Mouse (Mus musculus) cerebellum, adult (tissue): ENCODE measurements around the gene Chd2.
"Not testable (repeated sequence)": the region's sequence is repeated elsewhere in the genome, so short reads cannot be mapped to it uniquely, and the experiment has no call there.

Experiments used
- ATAC-seq: cut with Nextera tagmentation; 2 replicates; pipeline ENCODE4 v1.9.2; 2017; ENCODE audit warnings: mild to moderate bottlenecking, moderate library complexity, mixed read lengths; ENCODE audit not compliant: insufficient number of reproducible peaks, low FRiP score, low TSS enrichment

The Chd2 gene

GRCm38 (mm10) chr7:73540202-73541078, 1.2 kb downstream of the Chd2 start:
- no peak for ATAC-seq

GRCm38 (mm10) chr7:73539116-73539682, 2.4 kb downstream of the Chd2 start:
- ATAC-seq: no peak

DNA sequence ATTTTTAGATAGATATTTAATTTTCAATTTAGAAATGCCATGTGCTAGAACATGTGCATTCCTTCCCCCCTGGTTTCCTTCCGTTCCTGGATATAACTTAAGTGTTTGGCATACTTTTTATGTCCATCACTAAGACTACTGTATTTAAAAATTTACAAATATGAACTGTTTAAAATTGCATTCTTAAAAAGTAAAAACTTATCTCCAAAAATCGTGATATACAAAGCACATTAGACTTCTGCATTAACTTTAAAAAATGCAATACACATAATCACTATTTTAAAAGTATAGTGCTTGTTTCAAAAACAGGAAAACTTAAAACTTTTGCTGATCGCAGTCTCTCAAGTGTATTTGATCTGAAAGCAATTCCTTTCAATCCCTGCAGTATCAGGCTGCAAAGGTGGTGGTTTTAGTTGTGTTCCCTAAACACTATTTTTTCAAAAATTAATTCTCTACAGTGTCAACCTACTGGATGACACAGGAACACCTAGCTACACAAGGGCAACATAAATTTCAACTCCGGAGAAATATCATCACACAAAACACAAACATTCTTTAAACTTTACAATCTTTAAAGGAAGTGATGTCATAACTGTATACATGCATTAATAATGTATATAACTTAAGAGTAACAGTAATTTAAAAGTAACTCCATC, 3.1 kb downstream of the Chd2 start:
- ATAC-seq: no peak

DNA sequence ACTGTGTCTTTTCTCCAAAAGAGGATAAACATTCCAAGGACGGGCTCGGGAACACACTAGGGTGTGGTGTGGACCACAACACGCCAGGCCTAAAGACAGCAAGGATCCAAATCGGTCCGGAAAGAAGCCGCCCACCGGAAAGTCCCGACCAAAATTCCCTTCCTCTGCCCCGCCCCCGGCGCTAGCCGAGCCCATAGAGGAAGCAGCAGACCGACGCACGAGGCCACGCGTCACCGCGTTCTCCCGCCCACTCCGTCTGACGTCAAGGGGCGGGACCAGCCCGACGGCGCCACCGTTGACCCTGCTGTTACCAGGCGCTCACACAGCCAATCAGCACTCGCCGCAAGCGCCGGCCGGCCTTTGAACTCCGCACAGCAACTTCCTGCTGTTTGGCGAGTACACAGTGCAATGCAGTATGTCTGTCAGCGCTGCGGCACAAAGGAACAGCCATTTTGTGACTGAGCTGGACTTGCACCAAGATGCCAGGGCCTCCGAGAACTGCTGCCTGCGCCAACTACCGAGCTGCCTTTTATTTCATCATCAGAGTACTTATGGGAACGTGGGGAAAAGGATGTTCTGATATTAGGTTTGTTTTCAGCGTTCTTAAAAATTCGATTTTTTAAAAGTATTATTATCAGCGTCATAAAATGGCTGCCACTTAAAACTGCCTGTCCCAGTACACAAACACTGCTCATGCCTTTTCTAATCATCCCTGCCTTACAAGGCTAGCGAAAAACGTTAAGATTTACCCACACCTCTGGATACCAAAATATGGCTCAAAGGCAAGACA, 3.8 kb downstream of the Chd2 start:
- peak; percentile 97 for ATAC-seq

- 0 out of 2 replicates have a peak, but pooled peaks have one; percentile 4 for ATAC-seq
Measured at GRCm38 (mm10) chr7:73537228-73537627, 4.4 kb downstream of the Chd2 start.

DNA sequence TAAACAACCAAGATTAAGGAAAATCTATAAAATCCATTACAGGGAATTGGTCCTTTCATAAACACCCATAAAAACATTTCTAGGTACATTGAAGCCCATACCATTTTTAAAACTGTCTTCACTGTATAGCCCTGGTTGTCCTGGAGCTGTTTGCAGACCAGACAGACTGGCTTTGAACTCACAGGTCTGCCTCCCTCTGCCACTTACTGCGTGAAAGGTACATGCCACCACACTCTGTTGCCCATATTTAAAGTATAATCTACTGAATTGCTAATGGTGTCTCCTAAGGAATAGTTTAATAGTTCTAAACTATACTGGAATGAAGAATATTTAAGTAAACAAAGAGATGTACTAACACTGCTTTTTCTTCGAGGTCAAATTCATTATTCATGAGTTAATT, 5.1 kb downstream of the Chd2 start:
- no peak for ATAC-seq

- no peak for ATAC-seq
Measured at GRCm38 (mm10) chr7:73535861-73536200, 5.8 kb downstream of the Chd2 start.

- ATAC-seq: no peak
Measured at GRCm38 (mm10) chr7:73534937-73535860, 6.4 kb downstream of the Chd2 start.

GRCm38 (mm10) chr7:73533457-73533856, 8.2 kb downstream of the Chd2 start:
- no peak for ATAC-seq

- ATAC-seq: no peak
Measured at GRCm38 (mm10) chr7:73532916-73533315, 8.7 kb downstream of the Chd2 start.

DNA sequence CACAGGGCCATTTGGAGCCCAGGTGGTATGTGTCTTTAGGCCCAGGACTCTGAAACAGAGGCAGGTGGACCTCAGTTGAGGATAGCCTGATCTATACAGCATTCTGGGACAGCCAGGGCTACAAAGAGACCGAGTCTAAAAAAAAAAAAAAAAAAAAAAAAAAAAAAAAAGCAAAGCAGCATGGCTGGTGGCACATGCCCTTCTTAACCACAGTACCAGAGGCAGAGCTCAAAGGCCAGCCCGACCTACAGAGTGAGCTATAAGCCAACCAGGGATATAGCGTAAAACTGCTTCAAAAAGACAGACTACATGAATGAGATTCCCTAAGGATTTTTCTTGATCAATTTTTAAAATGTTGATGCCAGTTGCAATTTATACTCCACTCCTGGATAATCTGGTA, 9.5 kb downstream of the Chd2 start:
- no peak for ATAC-seq

GRCm38 (mm10) chr7:73531506-73532093, 10.0 kb downstream of the Chd2 start:
- no peak for ATAC-seq

DNA sequence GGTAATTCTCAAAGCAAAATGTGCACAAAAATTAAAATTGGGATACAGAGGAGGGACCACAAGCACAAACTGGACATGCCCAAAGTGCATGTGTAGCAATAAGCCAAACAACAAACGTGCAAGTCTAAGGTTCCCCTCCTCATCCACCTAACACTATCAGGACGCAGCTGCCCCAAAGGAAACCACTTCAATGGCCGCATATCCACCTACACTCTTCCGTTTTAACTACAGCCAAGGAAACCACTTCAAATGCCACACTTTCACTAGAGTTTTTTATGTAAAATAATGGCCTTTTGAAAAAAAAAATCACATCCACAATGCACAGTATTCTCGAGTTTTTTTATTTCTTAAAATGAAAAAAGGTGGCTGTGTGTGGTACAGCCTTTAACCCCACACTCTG, 10.8 kb downstream of the Chd2 start:
- no peak for ATAC-seq

- no peak for ATAC-seq
Measured at GRCm38 (mm10) chr7:73530164-73530563, 11.5 kb downstream of the Chd2 start.

- ATAC-seq: no peak
Measured at GRCm38 (mm10) chr7:73529261-73529660, 12.4 kb downstream of the Chd2 start.

DNA sequence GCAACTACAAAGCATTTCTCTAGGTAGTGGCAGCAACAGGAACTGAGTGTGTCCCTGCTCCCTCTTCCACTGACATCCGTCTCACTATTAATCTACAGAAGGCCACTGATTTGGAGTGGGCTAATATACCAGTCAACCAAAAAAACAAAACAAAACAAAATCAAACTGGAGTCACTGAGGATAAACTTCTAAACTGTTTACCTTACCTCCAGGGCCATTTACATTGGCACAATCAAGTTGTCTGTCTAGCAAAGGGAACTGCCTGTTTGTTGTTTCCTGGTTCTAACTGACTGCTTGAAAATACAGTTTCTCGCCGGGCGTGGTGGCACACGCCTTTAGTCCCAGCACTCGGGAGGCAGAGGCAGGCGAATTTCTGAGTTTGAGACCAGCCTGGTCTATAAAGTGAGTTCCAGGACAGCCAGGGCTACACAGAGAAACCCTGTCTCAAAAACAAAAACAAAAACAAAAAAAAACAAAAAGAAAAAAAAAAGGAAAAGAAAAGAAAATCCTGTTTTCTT, 13.2 kb downstream of the Chd2 start:
- ATAC-seq: not testable (repeated sequence)

- ATAC-seq: no peak
Measured at GRCm38 (mm10) chr7:73527225-73527624, 14.4 kb downstream of the Chd2 start.

DNA sequence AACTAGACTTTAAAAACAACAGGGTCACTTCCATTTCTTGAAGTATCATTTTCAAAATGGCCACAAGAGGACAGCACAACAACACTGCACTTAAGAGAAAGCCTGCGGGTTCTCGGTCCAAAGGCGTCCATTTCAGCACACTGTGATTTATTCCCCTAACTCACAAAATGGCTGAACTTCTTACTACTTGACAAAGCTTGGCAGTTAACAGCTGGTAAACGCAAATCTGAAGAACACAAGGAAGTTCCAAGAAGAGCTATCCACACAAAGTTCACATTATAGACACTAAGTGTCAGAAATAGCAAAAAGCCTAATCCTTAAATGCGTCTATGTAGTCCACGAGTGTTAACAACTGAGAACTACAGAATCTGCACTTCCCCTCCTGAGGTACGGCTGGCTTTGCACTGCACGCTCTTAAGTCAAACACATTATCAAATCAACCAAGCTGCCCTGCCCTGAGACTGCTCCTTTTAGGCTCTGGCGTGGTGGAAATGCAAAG, 17.1 kb downstream of the Chd2 start:
- ATAC-seq: peak; percentile 76
